Mouse (Mus musculus): ENCODE results near the gene Cmtr1. TPM values are rescaled to one million over a fixed set of nuclear protein-coding genes. Genes with fewer than 3 reads are reported as not detected.
"Not testable (repeated sequence)": the region's sequence is repeated elsewhere in the genome, so short reads cannot be mapped to it uniquely, and the experiment has no call there.

Gene Cmtr1
- polyA plus RNA-seq, 1 experiment from 2014 or later = 126 TPM

DNA sequence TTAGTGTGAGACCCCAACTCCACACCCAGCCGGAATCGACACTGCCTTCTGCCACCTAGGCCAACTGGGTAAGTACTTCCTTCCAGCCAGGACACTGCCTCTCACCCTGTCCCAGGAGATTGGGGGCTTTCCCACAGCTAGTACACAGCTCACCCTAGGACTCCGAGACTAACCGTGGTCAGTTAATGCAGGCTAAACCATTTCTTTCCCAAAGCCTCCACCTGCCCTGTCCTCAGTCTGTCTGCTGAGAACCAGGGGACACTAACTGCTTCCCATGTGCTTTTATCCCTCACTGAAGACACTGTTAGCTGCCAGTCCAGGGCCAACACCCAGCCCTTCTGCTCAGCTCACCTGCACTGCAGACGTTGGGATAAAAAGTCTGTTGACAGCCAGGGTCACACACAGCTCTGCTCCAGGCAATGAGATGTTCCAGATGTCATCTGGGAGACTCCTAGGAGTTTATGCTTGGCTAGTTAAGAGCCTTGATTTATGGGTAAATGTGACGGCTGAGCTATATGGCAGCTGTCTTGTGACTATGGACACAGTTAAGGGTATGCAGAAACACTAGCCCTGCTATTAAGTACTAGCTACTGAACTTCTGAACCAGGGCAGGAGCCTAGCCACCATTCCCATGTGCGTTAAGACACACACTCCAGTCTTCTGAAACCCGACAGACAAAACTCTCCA lies 51.5 kb downstream of the Cmtr1 start:
- Histone ChIP-seq H3K36me3 (peaks cover 18% of the 10 kb centered on the region; the same call in 1 of the 2 replicates), H3K4me3 (no peak overlapping the region), H3K9me3 (replicated peaks) (no peaks in the 10 kb centered on the region), H3K27me3 (ENCODE audit: low read depth, poor library complexity, severe bottlenecking) (no peaks in the 10 kb centered on the region), H3K27ac (replicated peaks) (no peak overlapping the region), H3K4me1 (peaks cover 54% of the 10 kb centered on the region)
- no peak for DNase-seq (ENCODE audit: low spot score)
- WGBS = 85% methylated on average over 8 of the region's 8 CpGs

- Histone ChIP-seq H3K27ac (replicated peaks) (no peak overlapping the region), H3K27me3 (ENCODE audit: low read depth, poor library complexity, severe bottlenecking) (no peaks in the 10 kb centered on the region), H3K36me3 (peaks cover 18% of the 10 kb centered on the region; the same call in 1 of the 2 replicates), H3K9me3 (replicated peaks) (no peaks in the 10 kb centered on the region), H3K4me1 (peaks cover 53% of the 10 kb centered on the region), H3K4me3 (no peak overlapping the region)
- no peak for DNase-seq (ENCODE audit: low spot score)
- 82% methylated on average over 7 of the region's 7 CpGs for WGBS
These were observed 52.2 kb downstream of the Cmtr1 start for GRCm38 (mm10) chr17:29712565-29712964.

GRCm38 (mm10) chr17:29713734-29714133 lies 53.3 kb downstream of the Cmtr1 start:
- not testable (repeated sequence) for H3K27me3 ChIP-seq (ENCODE audit: low read depth, poor library complexity, severe bottlenecking); H3K9me3 ChIP-seq (replicated peaks); DNase-seq (ENCODE audit: low spot score); H3K27ac ChIP-seq (replicated peaks); H3K4me3 ChIP-seq
- WGBS = 94% methylated on average over 4 of the region's 4 CpGs
- Histone ChIP-seq H3K4me1 (peaks cover 44% of the 10 kb centered on the region), H3K36me3 (peaks cover 18% of the 10 kb centered on the region; the same call in 1 of the 2 replicates)

DNA sequence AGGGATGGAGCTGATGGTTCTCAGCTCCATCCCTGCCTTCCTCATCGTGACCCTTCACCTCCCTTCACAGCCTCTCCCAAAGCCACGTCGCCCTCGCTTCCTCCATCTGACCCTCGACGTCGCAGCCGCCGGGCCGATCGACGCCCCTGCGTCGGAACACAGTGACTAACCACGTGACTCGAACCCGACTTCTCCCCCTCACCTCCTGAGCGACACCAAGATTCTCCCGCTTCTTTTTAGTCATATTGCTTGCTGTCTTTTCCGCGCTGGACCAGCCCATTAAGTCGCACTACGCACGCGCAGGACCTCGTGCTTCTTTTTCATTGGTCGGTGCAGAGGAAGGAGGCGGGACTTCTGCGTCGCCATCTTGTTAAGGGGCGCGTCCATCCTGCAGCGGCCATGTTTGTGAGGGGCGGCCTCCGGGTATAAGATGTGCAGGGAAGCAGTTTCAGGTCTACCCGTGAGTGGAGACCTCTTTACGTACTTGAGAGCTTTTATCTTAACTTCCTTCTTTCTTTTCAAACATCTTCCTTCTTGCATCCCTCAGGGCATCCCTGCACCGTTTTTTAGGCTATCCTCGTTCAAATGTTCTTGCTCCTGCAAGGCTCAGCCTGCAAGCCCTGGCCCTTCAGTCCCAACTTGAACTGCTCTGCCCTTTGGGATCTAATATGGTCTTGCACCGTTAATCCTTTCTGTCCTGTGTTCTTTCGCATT lies 56.5 kb downstream of the Cmtr1 start, which contains the start of gene Ccdc167:
Ccdc167 (minus strand) TSS at position 313 of the 714 bp plus-strand sequence.
- H3K36me3 ChIP-seq = peaks cover 15% of the 10 kb centered on the region; the same call in 1 of the 2 replicates
- peaks cover 16% of the 10 kb centered on the region for H3K4me1 ChIP-seq
- H3K27ac ChIP-seq (replicated peaks) = peak within 1 kb of the TSS; percentile 88
- peak; percentile 98 for DNase-seq (ENCODE audit: low spot score)
- 4% methylated on average over 41 of the region's 41 CpGs for WGBS
- H3K4me3 ChIP-seq = peak within 1 kb of the TSS; percentile 59
- 0 out of 2 replicates have a peak, but pooled peaks cover 8% of the 10 kb centered on the region for H3K27me3 ChIP-seq (ENCODE audit: low read depth, poor library complexity, severe bottlenecking)
- no peaks in the 10 kb centered on the region for H3K9me3 ChIP-seq (replicated peaks)

DNA sequence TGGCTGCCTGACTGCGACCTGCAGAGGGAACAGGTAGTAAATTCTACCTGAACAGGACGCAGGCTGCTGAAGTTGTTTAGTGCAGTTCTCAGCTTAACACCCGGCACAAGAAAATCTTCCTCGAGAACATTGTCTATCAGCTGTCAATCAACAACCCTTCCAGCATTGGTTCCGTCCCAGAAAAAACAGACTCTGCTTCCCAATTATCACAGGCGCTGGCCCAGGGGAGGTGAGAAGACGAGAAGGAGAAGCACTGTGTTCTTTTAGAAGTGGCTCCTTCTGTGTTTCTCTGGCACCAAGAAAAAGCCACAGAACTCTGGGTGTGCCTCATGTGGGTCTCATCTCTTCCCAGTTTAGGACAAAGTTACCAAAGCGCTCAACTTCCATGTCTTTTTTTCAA lies 58.3 kb downstream of the Cmtr1 start:
- Histone ChIP-seq H3K36me3 (peaks cover 15% of the 10 kb centered on the region; the same call in 1 of the 2 replicates), H3K9me3 (replicated peaks) (no peaks in the 10 kb centered on the region), H3K4me1 (peaks cover 16% of the 10 kb centered on the region), H3K27me3 (ENCODE audit: low read depth, poor library complexity, severe bottlenecking) (0 out of 2 replicates have a peak, but pooled peaks cover 8% of the 10 kb centered on the region), H3K27ac (replicated peaks) (no peak overlapping the region), H3K4me3 (no peak overlapping the region)
- 92% methylated on average over 8 of the region's 8 CpGs for WGBS
- no peak for DNase-seq (ENCODE audit: low spot score)

- DNase-seq (ENCODE audit: low spot score) = no peak
- WGBS = 81% methylated on average over 13 of the region's 13 CpGs
- H3K27me3 ChIP-seq (ENCODE audit: low read depth, poor library complexity, severe bottlenecking) = 0 out of 2 replicates have a peak, but pooled peaks cover 8% of the 10 kb centered on the region
- no peak overlapping the region for H3K27ac ChIP-seq (replicated peaks)
- H3K9me3 ChIP-seq (replicated peaks) = no peaks in the 10 kb centered on the region
- peaks cover 16% of the 10 kb centered on the region for H3K4me1 ChIP-seq
- no peak overlapping the region for H3K4me3 ChIP-seq
- H3K36me3 ChIP-seq = peaks cover 6% of the 10 kb centered on the region; the same call in 1 of the 2 replicates
These were observed 59.5 kb downstream of the Cmtr1 start for GRCm38 (mm10) chr17:29719628-29720575.

- Histone ChIP-seq H3K4me1 (peaks cover 15% of the 10 kb centered on the region), H3K9me3 (replicated peaks) (no peaks in the 10 kb centered on the region), H3K27ac (replicated peaks) (no peak overlapping the region), H3K36me3 (no peaks in the 10 kb centered on the region), H3K4me3 (no peak overlapping the region), H3K27me3 (ENCODE audit: low read depth, poor library complexity, severe bottlenecking) (0 out of 2 replicates have a peak, but pooled peaks cover 8% of the 10 kb centered on the region)
- WGBS = 83% methylated on average over 11 of the region's 11 CpGs
- no peak for DNase-seq (ENCODE audit: low spot score)
These were observed 60.5 kb downstream of the Cmtr1 start for GRCm38 (mm10) chr17:29720755-29721365.

DNA sequence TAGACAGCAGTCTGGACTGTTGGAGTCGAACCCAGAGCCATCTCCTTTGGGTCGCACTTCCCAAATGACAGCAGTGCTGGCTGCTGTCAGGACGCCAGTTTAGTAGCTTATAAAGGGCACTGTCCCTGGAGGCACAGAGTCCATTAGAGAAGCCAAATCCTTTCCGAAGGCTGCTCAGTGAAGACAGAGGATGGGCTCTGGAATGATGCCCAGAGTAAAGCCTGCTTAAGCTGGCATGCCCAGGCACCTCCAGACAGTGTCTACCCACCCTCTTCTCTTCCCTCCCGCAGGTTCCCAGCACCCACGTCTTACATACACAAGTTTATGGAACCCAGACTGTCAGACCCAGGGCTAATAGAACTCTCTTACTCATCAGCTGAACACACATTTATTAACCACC lies 64.2 kb downstream of the Cmtr1 start:
- Histone ChIP-seq H3K4me3 (no peak overlapping the region), H3K4me1 (no peaks in the 10 kb centered on the region), H3K27me3 (ENCODE audit: low read depth, poor library complexity, severe bottlenecking) (0 out of 2 replicates have a peak, but pooled peaks cover 8% of the 10 kb centered on the region), H3K36me3 (no peaks in the 10 kb centered on the region), H3K9me3 (replicated peaks) (no peaks in the 10 kb centered on the region), H3K27ac (replicated peaks) (no peak overlapping the region)
- 81% methylated on average over 6 of the region's 6 CpGs for WGBS
- no peak for DNase-seq (ENCODE audit: low spot score)

DNA sequence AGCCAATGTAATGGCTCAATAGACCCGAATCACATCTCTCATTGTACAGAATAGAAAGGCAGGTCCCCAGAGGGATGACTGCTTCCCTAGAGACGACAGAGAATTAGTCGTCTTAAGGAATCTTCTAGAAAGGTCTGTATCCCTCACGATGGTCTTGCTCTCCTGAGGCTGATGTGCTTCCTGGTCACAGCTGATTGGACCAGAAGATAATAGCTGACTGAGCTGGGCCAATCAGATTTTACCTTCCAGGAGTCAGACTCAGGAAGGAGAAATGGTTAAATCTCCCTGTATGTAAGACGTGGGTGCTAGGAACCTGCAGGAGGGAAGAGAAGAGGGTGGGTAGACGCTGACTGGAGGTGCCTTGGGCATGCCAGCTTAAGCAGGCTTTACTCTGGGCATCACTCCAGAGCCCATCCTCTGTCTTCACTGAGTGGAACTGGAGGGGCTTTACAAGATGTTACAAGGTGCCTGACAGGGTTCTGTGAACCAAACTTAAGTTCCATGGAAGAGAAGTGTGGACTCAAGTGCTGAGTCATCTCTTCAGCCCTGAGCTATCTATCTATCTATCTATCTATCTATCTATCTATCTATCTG lies 64.7 kb downstream of the Cmtr1 start:
- no peaks in the 10 kb centered on the region for H3K9me3 ChIP-seq (replicated peaks)
- H3K4me3 ChIP-seq = no peak overlapping the region
- DNase-seq (ENCODE audit: low spot score) = no peak
- 0 out of 2 replicates have a peak, but pooled peaks cover 3% of the 10 kb centered on the region for H3K27me3 ChIP-seq (ENCODE audit: low read depth, poor library complexity, severe bottlenecking)
- H3K4me1 ChIP-seq = peaks cover 2% of the 10 kb centered on the region; the same call in 1 of the 2 replicates
- 76% methylated on average over 6 of the region's 6 CpGs for WGBS
- no peaks in the 10 kb centered on the region for H3K36me3 ChIP-seq
- no peak overlapping the region for H3K27ac ChIP-seq (replicated peaks)

DNA sequence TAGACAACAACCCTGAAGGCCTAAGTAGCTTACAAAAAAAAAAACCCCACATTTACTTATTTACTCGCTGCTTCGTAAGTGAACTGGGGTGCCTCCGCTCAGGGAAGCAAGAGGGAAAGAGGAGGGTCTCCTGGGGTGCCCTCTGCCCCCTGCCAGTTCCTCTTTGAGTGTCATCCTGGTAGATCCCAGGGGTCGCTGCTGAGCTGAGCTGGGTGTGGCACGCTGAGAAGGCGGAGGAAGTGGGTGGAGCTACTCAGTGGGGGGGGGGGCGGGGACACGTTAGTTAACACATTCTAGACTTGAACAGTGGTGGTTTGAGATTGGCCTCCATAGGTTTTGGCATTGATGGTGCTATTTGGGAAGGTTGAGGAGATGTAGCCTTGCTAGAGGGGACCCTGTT lies 67.7 kb downstream of the Cmtr1 start:
- WGBS = 49% methylated on average over 8 of the region's 8 CpGs
- H3K27ac ChIP-seq (replicated peaks) = no peak overlapping the region
- no peaks in the 10 kb centered on the region for H3K36me3 ChIP-seq
- DNase-seq (ENCODE audit: low spot score) = no peak
- H3K9me3 ChIP-seq (replicated peaks) = no peaks in the 10 kb centered on the region
- no peaks in the 10 kb centered on the region for H3K27me3 ChIP-seq (ENCODE audit: low read depth, poor library complexity, severe bottlenecking)
- peaks cover 30% of the 10 kb centered on the region for H3K4me1 ChIP-seq
- H3K4me3 ChIP-seq = no peak overlapping the region

- no peak for DNase-seq (ENCODE audit: low spot score)
- 55% methylated on average over 13 of the region's 13 CpGs for WGBS
- Histone ChIP-seq H3K4me3 (no peak overlapping the region), H3K4me1 (peaks cover 45% of the 10 kb centered on the region), H3K27ac (replicated peaks) (peak overlapping the region; percentile 84), H3K27me3 (ENCODE audit: low read depth, poor library complexity, severe bottlenecking) (no peaks in the 10 kb centered on the region), H3K9me3 (replicated peaks) (no peaks in the 10 kb centered on the region), H3K36me3 (no peaks in the 10 kb centered on the region)
These were observed 70.3 kb downstream of the Cmtr1 start for GRCm38 (mm10) chr17:29730510-29731265.

Measured in midbrain, embryonic 10.5 days (tissue).